Mouse (Mus musculus) 3134 (cell line): ENCODE results near the gene Wnk2.

Source experiments
- DNase-seq: peaks from one replicate; pipeline ENCODE4 v3.0.0-alpha.2; 2011; ENCODE audit warnings: low spot score; ENCODE audit not compliant: insufficient read length; ENCODE audit errors: extremely low read depth

Gene Wnk2

DNA sequence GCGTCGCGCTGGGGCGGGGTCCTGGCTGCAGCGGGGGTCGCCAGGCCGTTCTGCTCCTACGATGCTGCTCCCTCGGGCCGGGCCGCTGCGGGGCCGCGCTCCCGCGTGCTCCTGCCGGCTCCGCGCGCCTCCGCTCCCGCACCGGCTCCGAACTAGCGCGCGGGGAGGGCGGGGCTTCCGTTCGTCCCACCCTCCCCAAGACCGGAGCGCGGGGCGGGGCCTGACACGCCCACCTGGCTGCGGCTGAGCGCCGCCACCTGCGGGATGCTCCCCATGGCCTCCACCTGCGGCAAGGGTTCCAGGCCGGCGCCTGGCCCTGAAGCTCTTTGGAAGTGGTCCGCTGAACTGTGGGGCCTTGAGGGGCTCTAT lies at the start of gene Wnk2:
Wnk2 (minus strand) TSS at position 157 of the 369 bp plus-strand sequence.
- DNase-seq = no peak

- no peak for DNase-seq
Observed at GRCm38 (mm10) chr13:49196766-49197165, 49.0 kb upstream of the Wnk2 start.

- no peak for DNase-seq
Observed at GRCm38 (mm10) chr13:49196211-49196610, 48.4 kb upstream of the Wnk2 start.

GRCm38 (mm10) chr13:49195651-49196050 lies 47.8 kb upstream of the Wnk2 start:
- DNase-seq = no peak

- no peak for DNase-seq
Observed at GRCm38 (mm10) chr13:49194811-49195210, 47.0 kb upstream of the Wnk2 start.

DNA sequence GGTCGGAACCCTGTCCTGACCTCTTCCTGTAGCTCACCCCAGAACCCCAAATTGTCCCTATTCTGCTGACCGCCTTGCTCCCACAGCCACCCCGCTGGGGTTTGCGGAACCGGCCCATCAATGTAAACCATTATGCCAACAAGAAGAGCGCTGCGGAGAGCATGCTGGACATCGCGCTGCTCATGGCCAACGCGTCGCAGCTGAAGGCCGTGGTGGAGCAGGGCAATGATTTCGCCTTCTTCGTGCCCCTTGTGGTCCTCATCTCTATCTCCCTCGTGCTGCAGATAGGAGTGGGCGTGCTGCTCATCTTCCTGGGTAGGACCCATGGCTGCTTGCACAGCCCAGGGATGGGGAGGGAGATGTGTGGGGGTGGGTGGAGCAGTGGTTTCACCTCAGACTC lies 45.8 kb upstream of the Wnk2 start:
- DNase-seq = no peak

- no peak for DNase-seq
Observed at GRCm38 (mm10) chr13:49192156-49192855, 44.5 kb upstream of the Wnk2 start.

- peak; percentile 34 for DNase-seq
Observed at GRCm38 (mm10) chr13:49191673-49192035, 43.8 kb upstream of the Wnk2 start.

DNA sequence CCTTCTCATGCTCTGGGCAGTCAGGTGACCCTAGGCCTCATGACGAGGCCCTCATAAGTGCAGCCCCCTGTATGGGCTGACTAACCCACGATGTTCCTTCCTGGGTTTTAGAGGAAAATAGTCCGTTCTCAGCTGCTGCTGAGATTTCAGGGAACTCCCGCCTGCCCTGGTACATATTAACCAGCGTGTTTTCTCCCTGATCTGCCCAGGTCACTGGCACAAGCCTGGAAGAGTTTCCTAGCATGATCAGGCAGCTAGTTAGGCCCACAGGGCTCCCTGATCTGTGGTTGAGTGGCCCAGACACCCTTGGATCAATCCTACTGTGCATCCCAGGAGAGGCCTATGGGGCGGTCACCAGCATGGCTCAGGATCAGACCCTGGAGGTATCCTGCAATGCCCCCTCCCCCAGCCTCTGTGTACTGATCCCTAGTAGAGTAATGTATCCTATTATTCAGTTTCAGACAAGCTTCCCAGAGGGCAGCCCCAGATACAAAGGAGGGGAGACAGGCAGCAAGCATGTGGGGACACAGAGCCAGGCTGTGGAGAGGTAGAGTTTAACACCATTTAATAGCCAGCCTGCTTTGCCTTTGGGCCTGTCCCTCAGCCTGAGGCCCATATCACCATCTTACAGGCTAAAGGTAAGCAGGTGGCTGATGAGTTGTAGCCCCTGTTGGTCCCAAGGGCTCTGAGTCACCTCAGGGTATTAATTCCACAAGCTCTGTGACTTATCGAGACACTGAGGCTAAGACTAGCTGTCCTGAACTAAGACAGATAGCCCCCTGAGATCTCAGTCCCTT lies 43.3 kb upstream of the Wnk2 start:
- no peak for DNase-seq

- DNase-seq = peak; percentile 67
Observed at GRCm38 (mm10) chr13:49189970-49190870, 42.4 kb upstream of the Wnk2 start.

DNA sequence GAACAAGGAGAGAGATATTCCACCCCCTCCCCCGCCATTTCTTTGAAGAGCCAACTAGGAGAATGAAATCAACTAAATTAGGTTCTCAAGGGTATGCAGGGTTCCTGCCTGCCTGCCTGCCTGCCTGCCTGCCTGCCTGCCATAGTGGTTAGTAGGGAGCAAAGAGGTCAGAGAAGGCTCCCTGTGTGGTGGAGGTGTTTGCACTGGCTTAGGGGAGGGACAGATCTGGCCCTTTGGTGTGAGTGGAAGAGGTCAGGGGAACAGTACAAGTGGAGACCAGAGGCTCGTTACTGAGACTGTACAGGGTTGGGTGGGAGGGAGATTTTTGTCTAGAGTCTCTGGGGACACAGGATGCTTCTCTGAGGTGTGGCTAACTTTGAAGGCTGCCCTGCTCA lies 41.1 kb upstream of the Wnk2 start:
- no peak for DNase-seq

DNA sequence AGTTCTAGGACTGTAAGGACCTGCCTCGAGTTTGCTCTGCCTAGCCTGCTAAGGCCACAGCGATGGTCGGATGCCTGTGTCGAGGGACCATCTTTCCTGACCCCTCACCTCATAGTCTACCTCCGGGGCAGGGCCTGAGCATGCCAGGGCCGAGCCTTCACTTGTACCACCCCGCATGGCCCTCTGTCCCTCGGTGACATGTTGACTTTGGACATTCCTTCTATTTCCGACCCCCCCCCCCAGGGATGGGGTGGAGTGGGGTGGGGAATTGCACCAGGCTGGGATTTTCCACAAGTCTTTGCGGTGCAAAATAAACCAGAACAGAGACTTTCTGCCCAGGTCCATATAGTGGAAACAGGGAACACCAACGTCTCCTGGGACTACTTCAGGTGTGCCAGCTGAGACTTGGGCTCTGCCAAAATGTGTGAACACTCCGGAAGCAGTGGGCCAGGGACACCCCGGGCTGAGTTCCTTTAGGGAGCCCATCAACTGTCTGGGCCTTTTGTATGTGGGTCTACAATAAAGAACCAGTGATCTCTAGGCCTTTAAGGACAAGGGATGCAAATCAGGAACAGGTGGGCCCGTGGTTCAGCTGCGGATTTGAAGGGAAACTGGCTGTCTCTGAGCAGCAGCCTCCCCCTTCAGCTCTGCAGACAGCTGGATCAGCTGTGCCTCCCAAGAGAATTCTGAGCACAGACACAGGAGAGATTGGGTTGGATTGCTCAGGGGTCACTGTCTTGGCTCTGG lies 40.6 kb upstream of the Wnk2 start:
- no peak for DNase-seq

DNA sequence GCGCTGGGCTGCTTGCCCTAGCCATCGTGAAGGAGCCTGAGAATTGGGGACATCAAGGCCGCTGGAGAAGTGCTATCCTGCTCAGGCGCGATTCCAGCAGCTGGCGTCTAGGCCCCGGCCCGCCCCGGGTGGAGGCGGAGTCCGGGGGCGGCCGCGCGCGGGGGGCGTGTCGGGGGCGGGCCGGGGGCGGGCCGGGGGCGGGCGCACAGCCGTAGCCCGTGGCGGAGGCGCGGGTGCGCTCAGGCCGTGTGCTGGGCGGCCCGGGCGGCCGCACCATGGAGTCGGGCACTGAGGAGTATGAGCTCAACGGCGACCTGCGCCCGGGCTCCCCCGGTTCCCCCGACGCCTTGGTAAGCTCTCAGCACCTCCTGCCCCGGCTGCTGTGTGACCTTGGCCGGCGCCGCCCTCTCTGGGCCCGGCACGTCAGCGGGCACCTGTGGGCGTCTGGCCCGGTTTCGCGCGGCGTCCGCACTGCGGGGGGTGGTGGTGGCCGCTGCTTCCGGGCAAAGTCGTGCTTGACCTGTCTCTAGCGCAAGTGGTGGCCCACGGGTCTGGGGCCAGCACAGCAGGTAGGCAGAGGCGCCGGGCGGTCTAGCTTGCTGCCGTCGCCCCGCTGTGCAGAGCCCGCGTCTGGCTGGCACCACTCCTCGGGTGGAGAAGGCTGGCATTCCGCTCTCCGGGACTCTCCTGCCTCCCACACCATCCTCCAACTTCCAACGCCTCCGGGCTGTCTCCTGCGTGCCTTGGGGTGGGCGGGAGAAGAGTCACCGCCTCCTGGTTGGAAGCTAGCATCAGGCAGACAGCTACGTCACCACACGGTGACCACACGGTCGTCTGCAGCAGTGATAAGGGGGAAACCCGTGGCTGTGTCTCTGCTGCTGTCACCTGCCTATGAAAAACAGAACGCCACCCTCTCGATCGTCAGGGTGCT lies 39.7 kb upstream of the Wnk2 start, which contains the start of gene Ninj1:
Ninj1 (plus strand) TSS at position 198 of the 931 bp plus-strand sequence.
- peak; percentile 86 for DNase-seq

GRCm38 (mm10) chr13:49186798-49187287 lies 39.0 kb upstream of the Wnk2 start:
- peak; percentile 86 for DNase-seq

DNA sequence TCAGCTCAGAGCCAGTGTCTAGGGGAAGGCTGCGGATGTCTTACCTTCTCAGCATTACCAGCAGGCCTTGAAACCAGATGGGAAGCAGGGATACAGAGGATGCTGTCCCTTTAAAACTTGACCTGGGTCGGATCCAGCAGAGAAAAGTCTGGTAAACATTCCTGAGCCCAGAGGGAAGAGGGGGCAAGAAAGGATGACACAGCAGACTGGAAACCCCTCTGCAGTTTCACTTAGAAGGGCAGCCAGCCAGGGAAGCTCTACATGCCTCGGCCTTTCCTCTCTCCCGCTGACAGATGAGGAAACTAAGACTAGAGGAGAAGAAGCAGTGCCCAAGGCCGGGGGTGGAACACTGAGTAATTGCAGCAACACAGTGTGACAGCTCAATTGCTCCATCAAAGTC lies 35.8 kb upstream of the Wnk2 start:
- DNase-seq = no peak

DNA sequence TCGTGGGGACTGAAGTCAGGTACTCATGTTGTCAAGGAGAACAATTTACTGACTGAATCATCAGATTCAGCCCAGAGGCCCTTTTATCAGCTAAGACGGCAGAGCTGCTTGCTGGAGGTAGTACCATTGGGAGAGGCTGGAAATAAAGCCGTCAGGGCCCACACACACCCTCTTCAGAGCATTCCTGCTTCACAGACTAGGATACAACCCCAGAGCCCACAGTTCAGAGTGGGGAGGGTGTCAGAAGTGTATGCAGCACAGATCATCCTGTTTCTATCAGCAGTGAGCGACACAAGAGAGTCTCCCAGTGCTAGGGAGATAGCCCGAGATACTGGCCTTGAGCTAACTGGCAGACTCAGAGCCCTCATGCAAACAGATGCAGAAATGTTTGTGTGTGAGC lies 35.3 kb upstream of the Wnk2 start:
- DNase-seq = no peak

GRCm38 (mm10) chr13:49181411-49181984 lies 33.7 kb upstream of the Wnk2 start:
- no peak for DNase-seq

GRCm38 (mm10) chr13:49180691-49181090 lies 32.9 kb upstream of the Wnk2 start:
- DNase-seq = no peak

- DNase-seq = no peak
Observed at GRCm38 (mm10) chr13:49180274-49180673, 32.5 kb upstream of the Wnk2 start.
